Mouse (Mus musculus) layer of hippocampus, postnatal 36 days (tissue): ENCODE data around the gene Scgb1b24. TPM values are rescaled to one million over a fixed set of nuclear protein-coding genes. Genes with fewer than 3 reads are reported as not detected.

ENCODE experiments used
- DNase-seq, 2 experiments: peaks; one replicate each; pipeline ENCODE4 v3.0.0; 2022
- total RNA-seq, 2 experiments: library from RNA; stranded (reverse); gene quantifications; 2 replicates each; pipeline ENCODE4 v1.2.3; 2021

The Scgb1b24 gene
- total RNA-seq: not detected

- DNase-seq: no peak
Observed at GRCm38 (mm10) chr7:33743499-33743898, at the start of gene Scgb1b24. TSS of gene Scgb1b24 (plus strand) at chr7:33743799.

DNA sequence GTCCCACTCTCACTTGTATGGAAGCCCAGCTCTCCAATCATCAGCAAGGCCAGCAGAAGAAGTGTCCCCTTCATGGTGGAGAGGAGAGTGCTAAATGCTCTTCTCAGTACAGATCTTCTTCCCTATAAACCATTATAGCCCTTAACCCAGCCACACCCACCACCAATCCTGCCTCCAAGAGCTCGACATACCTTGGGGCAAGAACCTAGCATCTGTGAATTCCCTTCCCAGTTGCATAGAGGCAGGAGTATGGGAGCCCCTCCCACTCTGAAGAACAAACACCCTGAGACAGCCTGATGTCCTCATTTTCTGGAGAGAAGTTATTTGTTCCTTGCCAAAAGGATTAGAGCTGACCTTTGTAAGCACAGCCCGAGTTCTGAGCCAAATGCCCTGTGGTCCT is 4.4 kb upstream of the Scgb1b24 start, which contains the start of gene Scgb2b24:
Scgb2b24 (minus strand) TSS at position 101 of the 400 bp plus-strand sequence.
- DNase-seq: no peak

Other genes with a start within 250 kb of the Scgb1b24 start
- not detected for gene Scgb2b21, start 223.3 kb upstream of the Scgb1b24 start, total RNA-seq
- not detected for gene Scgb2b24, start 4.5 kb upstream of the Scgb1b24 start, total RNA-seq
- not detected for gene Scgb2b26, start 201.2 kb downstream of the Scgb1b24 start, total RNA-seq